9 mouse cellular contexts compared by ENCODE assay signal in genomic region chr13:95523659-95524423, GRCm38 (mm10). TPM values are rescaled to one million over a fixed set of nuclear protein-coding genes. Genes with fewer than 3 reads are reported as not detected.
DNase-seq lines count a peak whose midpoint lies in the region; ATAC-seq and TF ChIP-seq lines count a peak whose summit lies in the region.
"Had no signal": no experiment of that assay in that cellular context is flagged by ENCODE, and none has a peak within 500 bp of the region (broad histone marks: within the 10 kb centered on the region; RNA-seq: fewer than 3 reads in every experiment).

No protein-coding gene starts in this region.

- H3K9ac ChIP-seq in lung, embryonic 16.5 days (ENCODE audit: low read length): peak overlapping the region; percentile 66

- H3K27me3 ChIP-seq in heart, embryonic 10.5 days (ENCODE audit: insufficient read depth, poor library complexity, severe bottlenecking): peaks cover 55% of the 10 kb centered on the region
- peaks cover 17% of the 10 kb centered on the region for H3K27me3 ChIP-seq in lung, embryonic 16.5 days (ENCODE audit: control insufficient read depth, insufficient read depth, low read depth, low read length)

- no peaks in the 10 kb centered on the region for H3K36me3 ChIP-seq in heart, embryonic 10.5 days
- H3K36me3 ChIP-seq in lung, embryonic 16.5 days (ENCODE audit: control insufficient read depth, insufficient read depth, low read length): no peaks in the 10 kb centered on the region

- no peak for TF ChIP-seq POLR2A in olfactory bulb, adult 2 months (IDR thresholded peaks at IDR 0.05; ENCODE audit: insufficient read depth, low read depth, low read length)

- H3K27ac ChIP-seq in heart, embryonic 10.5 days: peak overlapping the region; percentile 69
- H3K27ac ChIP-seq in lung, embryonic 16.5 days (ENCODE audit: low read length): no peak overlapping the region
- H3K27ac ChIP-seq in olfactory bulb, adult 2 months (ENCODE audit: insufficient read depth, low read depth, low read length): no peak overlapping the region

- H3K4me2 ChIP-seq in lung, embryonic 16.5 days (ENCODE audit: low read depth, low read length): peak overlapping the region; percentile 97

- TF ChIP-seq CTCF in olfactory bulb, adult 2 months (IDR thresholded peaks at IDR 0.05; ENCODE audit: insufficient read depth, low read depth, low read length): no peak

- peak; percentile 57 to 63 for DNase-seq in heart, adult 18-20 months
- DNase-seq in heart, adult 8-10 months (ENCODE audit: low spot score): no peak
- DNase-seq in cerebellum, postnatal 36 days: peak; percentile 10 to 24
- peak; percentile 61 for DNase-seq in heart, embryonic 10.5 days (ENCODE audit: low spot score)
- peak; percentile 80 to 82 for DNase-seq in kidney, adult 8-10 months
- DNase-seq in right cerebral cortex, postnatal 10 days (ENCODE audit: low spot score in 2 of 2): no peak

- peaks cover 13% of the 10 kb centered on the region for H3K4me1 ChIP-seq in heart, embryonic 10.5 days
- peaks cover 8% of the 10 kb centered on the region; the same call in 1 of the 2 replicates for H3K4me1 ChIP-seq in lung, embryonic 16.5 days (replicated peaks; ENCODE audit: control insufficient read depth, insufficient read depth, low read length)
- H3K4me1 ChIP-seq in olfactory bulb, adult 2 months (ENCODE audit: control insufficient read depth, insufficient read depth, low read length): peaks cover 13% of the 10 kb centered on the region

- WGBS in heart, embryonic 10.5 days: 2% methylated on average over 29 of the region's 29 CpGs
- 5% methylated on average over 29 of the region's 29 CpGs for WGBS in lung, embryonic 16.5 days
- 12% methylated on average over 29 of the region's 29 CpGs for WGBS in olfactory bulb, adult 2 months

- no peaks in the 10 kb centered on the region for H3K9me3 ChIP-seq in heart, embryonic 10.5 days
- H3K9me3 ChIP-seq in lung, embryonic 16.5 days (ENCODE audit: control insufficient read depth, low read length): no peaks in the 10 kb centered on the region

- peak overlapping the region; percentile 62 for H3K4me3 ChIP-seq in heart, embryonic 10.5 days
- peak overlapping the region; percentile 65 for H3K4me3 ChIP-seq in lung, embryonic 16.5 days (ENCODE audit: low read length)
- H3K4me3 ChIP-seq in olfactory bulb, adult 2 months (ENCODE audit: insufficient read depth, low read depth, low read length): peak overlapping the region; percentile 11

- peak; percentile 47; the same call in 1 of the 2 replicates for ATAC-seq in lung, embryonic 16.5 days (ENCODE audit: low read depth)

RNA-seq across cellular contexts. Expression of gene F2rl1, which starts 1.2 kb away (rescaled TPM):
- total RNA-seq in heart, adult 18-20 months (2021): under 1 TPM; 0.67 to 0.84 TPM
- total RNA-seq in heart, adult 8-10 months (2022): under 1 TPM; 0.31 to 0.72 (median 0.66) TPM
- 0.23 TPM in 1 of 2 replicates, not detected in the other for polyA plus RNA-seq in heart, embryonic 10.5 days (2016; fragmentation: Nextera tagmentation; extraction: Ambion mirVana)
- 5.5 and 5.8 TPM in 2 replicates for polyA plus RNA-seq in lung, embryonic 16.5 days (2015; fragmentation: Nextera tagmentation; extraction: Ambion mirVana)
- not detected in 2 replicates for polyA plus RNA-seq in olfactory bulb, adult 2 months (2012; ENCODE audit: insufficient read depth, insufficient read length, low replicate concordance, missing spikeins)
- total RNA-seq: MEL had no signal

RNA-seq across cellular contexts. Expression of gene S100z, which starts 45.3 kb away (rescaled TPM):
- total RNA-seq in heart, adult 18-20 months (2021): not detected
- total RNA-seq in heart, adult 8-10 months (2022): not detected
- not detected in 2 replicates for polyA plus RNA-seq in heart, embryonic 10.5 days (2016; fragmentation: Nextera tagmentation; extraction: Ambion mirVana)
- not detected in 2 replicates for polyA plus RNA-seq in lung, embryonic 16.5 days (2015; fragmentation: Nextera tagmentation; extraction: Ambion mirVana)
- polyA plus RNA-seq in olfactory bulb, adult 2 months (2012; ENCODE audit: insufficient read depth, insufficient read length, low replicate concordance, missing spikeins): not detected in 2 replicates
- total RNA-seq: MEL had no signal

Comparison
In these comparisons a context has a peak if more than half of its experiments do, and no peak if none do; other contexts are left out.
1. DNase-seq: peak in heart, adult 18-20 months (2 of 2), cerebellum, postnatal 36 days (2 of 2), heart, embryonic 10.5 days (single experiment) and kidney, adult 8-10 months (2 of 2); none in heart, adult 8-10 months (single experiment) and right cerebral cortex, postnatal 10 days (0 of 2).
2. H3K4me3 ChIP-seq: peak in every context shown above with its lines; median percentile 65 in lung, embryonic 16.5 days; 62 in heart, embryonic 10.5 days; 11 in olfactory bulb, adult 2 months.